Mouse (Mus musculus): ENCODE data around the gene Ak2.

- TF ChIP-seq CTCF (IDR thresholded peaks at IDR 0.05; ENCODE audit: low read depth): no peak
- TF ChIP-seq EP300 (IDR thresholded peaks at IDR 0.05; ENCODE audit: low read depth): no peak
These were observed 21.9 kb upstream of the Ak2 start for GRCm38 (mm10) chr4:128969607-128970416.
